Mouse (Mus musculus) kidney, embryonic 16.5 days (tissue): ENCODE data around the gene Gm11492. TPM values are rescaled to one million over a fixed set of nuclear protein-coding genes. Genes with fewer than 3 reads are reported as not detected.

Experiments used
- ATAC-seq: fragments of 200-750 bp; cut with Nextera tagmentation; 2 replicates; pipeline ENCODE4 v1.8.0; 2017; ENCODE audit warnings: moderate TSS enrichment; ENCODE audit not compliant: low FRiP score, low TSS enrichment
- H3K27ac ChIP-seq: fragments of 300-500 bp; sonication (generic); 2 replicates; pipeline ENCODE4 v1.5.1; 2014; ENCODE audit warnings: low read length
- H3K27me3 ChIP-seq: fragments of 300-500 bp; sonication (generic); 2 replicates; pipeline ENCODE4 v1.6.1; 2014; ENCODE audit warnings: low read length, control low read depth, mixed read lengths; ENCODE audit not compliant: insufficient read depth
- H3K36me3 ChIP-seq: fragments of 300-500 bp; sonication (generic); 2 replicates; pipeline ENCODE4 v1.6.1; 2014; ENCODE audit warnings: low read length, control low read depth, mixed read lengths; ENCODE audit not compliant: insufficient read depth
- H3K4me1 ChIP-seq: fragments of 300-500 bp; sonication (generic); 2 replicates; pipeline ENCODE4 v1.6.1; 2014; ENCODE audit warnings: low read length, control low read depth, mixed read lengths; ENCODE audit not compliant: insufficient read depth
- H3K4me2 ChIP-seq: fragments of 300-500 bp; sonication (generic); replicated peaks from 2 replicates; pipeline ENCODE4 v1.6.1; 2014; ENCODE audit warnings: low read depth, low read length
- H3K4me3 ChIP-seq: fragments of 300-500 bp; sonication (generic); 2 replicates; pipeline ENCODE4 v1.5.1; 2014; ENCODE audit warnings: mild to moderate bottlenecking, low read length
- H3K9ac ChIP-seq: fragments of 300-500 bp; sonication (generic); replicated peaks from 2 replicates; pipeline ENCODE4 v1.6.1; 2014; ENCODE audit warnings: low read length
- H3K9me3 ChIP-seq: fragments of 300-500 bp; sonication (generic); 2 replicates; pipeline ENCODE4 v1.6.1; 2016; ENCODE audit warnings: low read length, control low read depth
- WGBS: fragments of 180-500 bp; shearing (Covaris S2); extraction: QIAGEN DNeasy Blood & Tissue Kit; methylation state at CpG from one replicate; pipeline ENCODE4 v1.1.7; 2014; 5-methylcytosine and 5-hydroxymethylcytosine counted together
- polyA plus RNA-seq: library from polyadenylated mRNA; unstranded; fragments of >200 nt; fragmentation: Nextera tagmentation; extraction: Ambion mirVana; gene quantifications from 2 replicates; pipeline ENCODE4 v1.2.1, GENCODE M21; 2015

The Gm11492 gene
- polyA plus RNA-seq, 1 experiment from 2014 or later: not detected

DNA sequence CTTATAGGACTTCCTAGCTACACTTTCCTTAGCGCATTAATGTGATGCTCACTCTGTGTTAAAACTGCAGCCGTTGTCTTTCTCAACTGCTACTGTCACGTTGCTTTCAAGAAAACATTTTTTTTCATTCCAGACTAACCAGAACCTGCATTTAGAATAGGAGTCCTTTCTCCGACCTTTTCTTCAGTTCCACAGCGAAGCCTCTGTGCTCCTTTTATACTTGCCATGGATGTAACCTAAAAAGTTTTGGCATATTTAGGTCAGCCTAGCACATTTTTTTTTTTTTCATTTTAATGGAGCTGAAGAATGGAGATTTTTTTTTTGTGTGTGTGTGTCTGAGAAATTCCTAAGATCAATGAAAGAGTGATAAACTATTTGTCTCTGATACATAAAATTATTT, 49.1 kb downstream of the Gm11492 start:
- Histone ChIP-seq H3K9ac (no peak overlapping the region), H3K27ac (no peak overlapping the region), H3K4me3 (no peak overlapping the region), H3K9me3 (peaks cover 10% of the 10 kb centered on the region), H3K4me2 (no peak overlapping the region), H3K36me3 (peaks cover 79% of the 10 kb centered on the region), H3K27me3 (no peaks in the 10 kb centered on the region), H3K4me1 (no peaks in the 10 kb centered on the region)
- 97% methylated on average over 5 of the region's 5 CpGs for WGBS
- no peak for ATAC-seq

DNA sequence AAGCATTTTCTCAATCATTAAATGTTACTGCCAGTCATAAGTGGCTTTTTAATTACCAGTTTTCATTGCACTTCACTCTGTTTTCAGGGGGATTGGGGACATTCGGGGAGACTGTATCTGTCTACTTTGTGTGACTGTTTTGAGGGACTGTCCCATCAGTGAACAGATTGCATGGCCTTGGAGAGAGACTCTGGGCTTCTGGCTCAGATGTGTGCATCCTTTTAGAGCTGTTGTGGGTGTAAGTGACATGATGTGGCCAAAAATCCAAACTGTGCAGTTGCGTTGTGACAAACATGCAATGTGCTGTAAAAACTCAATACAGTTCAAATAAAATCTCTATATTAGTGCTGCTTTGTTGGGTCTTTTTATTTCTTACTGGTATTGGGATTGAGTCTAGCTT, 49.5 kb downstream of the Gm11492 start:
- no peak overlapping the region for H3K4me3 ChIP-seq
- no peaks in the 10 kb centered on the region for H3K27me3 ChIP-seq
- no peaks in the 10 kb centered on the region for H3K4me1 ChIP-seq
- H3K27ac ChIP-seq: no peak overlapping the region
- H3K4me2 ChIP-seq: no peak overlapping the region
- no peak for ATAC-seq
- peaks cover 75% of the 10 kb centered on the region for H3K36me3 ChIP-seq
- H3K9ac ChIP-seq: no peak overlapping the region
- WGBS: 96% methylated on average over 2 of the region's 2 CpGs
- H3K9me3 ChIP-seq: peaks cover 10% of the 10 kb centered on the region

DNA sequence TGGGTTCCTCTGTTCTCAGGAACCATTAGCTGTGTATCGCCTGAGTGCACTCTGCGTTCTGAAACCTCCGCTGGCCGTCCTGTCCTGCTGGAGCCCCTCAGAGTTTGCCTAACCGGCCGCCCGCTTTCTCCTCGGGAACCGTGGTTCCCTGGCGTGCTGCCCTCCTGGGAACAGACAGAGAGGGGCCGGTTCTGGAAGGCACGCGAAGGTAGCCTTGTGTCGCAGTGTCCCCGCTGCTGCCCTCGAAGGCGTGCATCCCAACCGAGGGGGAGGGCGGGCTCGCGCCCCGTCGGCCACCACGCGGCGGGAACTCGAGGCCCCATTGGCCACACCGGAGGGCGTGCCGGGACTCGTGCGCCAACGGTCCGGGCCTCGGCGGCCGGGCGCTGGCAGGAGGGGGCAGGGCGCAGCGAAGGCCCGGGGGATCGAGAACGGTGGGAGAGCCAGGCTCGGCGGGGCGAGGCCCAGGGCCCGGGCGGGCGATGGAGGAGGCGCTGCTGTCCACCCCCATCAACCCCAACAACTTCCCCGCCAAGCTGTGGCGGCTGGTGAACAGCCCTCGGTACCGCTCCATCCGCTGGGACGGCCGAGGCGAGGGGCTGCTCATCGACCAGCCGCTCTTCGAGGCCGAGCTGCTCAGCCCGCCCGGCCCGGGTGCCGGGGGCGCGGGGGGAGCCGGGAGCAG, 50.5 kb downstream of the Gm11492 start, which contains the start of gene Hsf5:
Hsf5 (plus strand) TSS at position 375 of the 685 bp plus-strand sequence.
- peaks cover 65% of the 10 kb centered on the region for H3K36me3 ChIP-seq
- no peak within 1 kb of the TSS for H3K4me2 ChIP-seq
- H3K27me3 ChIP-seq: no peaks in the 10 kb centered on the region
- no peak within 1 kb of the TSS for H3K9ac ChIP-seq
- H3K9me3 ChIP-seq: peaks cover 10% of the 10 kb centered on the region
- 90% methylated on average over 30 of the region's 69 CpGs for WGBS
- peak; percentile 39; the same call in 1 of the 2 replicates for ATAC-seq
- H3K27ac ChIP-seq: no peak within 1 kb of the TSS
- no peak within 1 kb of the TSS for H3K4me3 ChIP-seq
- no peaks in the 10 kb centered on the region for H3K4me1 ChIP-seq

DNA sequence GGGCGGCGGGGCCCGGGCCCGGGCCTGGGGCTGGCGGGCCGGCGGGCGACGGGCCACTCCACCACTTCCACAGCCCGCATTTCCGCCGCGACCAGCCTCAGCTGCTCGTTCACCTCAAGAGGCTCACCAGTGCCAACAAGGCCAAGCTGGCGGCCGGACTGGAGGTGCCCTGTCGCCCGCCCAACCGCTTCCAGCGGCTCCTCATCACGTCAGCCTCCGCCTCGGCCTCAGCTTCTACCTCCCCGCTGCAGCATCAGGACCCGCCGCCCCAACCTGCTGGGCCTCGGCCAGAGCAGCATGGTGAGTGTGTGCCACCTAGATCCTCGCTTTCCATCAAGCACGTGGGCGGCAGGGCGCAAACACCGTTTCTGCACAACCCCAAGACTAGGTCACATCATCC, 51.2 kb downstream of the Gm11492 start:
- no peaks in the 10 kb centered on the region for H3K27me3 ChIP-seq
- peaks cover 59% of the 10 kb centered on the region for H3K36me3 ChIP-seq
- H3K27ac ChIP-seq: no peak overlapping the region
- H3K9me3 ChIP-seq: peaks cover 10% of the 10 kb centered on the region
- H3K4me3 ChIP-seq: no peak overlapping the region
- no peak overlapping the region for H3K4me2 ChIP-seq
- WGBS: 95% methylated on average over 12 of the region's 32 CpGs
- no peak overlapping the region for H3K9ac ChIP-seq
- no peak for ATAC-seq
- H3K4me1 ChIP-seq: no peaks in the 10 kb centered on the region

Other genes starting within 250 kb of the Gm11492 start
- 1.9 and 2.3 TPM in 2 replicates for gene Ppm1e, start 207.6 kb upstream of the Gm11492 start, polyA plus RNA-seq
- 7.9 and 8.7 TPM in 2 replicates for gene Rad51c, start 161.7 kb upstream of the Gm11492 start, polyA plus RNA-seq
- gene Tex14, start 161.6 kb upstream of the Gm11492 start, polyA plus RNA-seq: 0.31 and 0.76 TPM in 2 replicates
- 70.6 and 77.8 TPM in 2 replicates for gene Sept4, start 2.2 kb downstream of the Gm11492 start, polyA plus RNA-seq
- gene Mtmr4, start 25.5 kb downstream of the Gm11492 start, polyA plus RNA-seq: 41.7 and 42.2 TPM in 2 replicates
- 0.17 and 0.32 TPM in 2 replicates for gene Hsf5, start 50.5 kb downstream of the Gm11492 start, polyA plus RNA-seq
- gene Rnf43, start 96.1 kb downstream of the Gm11492 start, polyA plus RNA-seq: 7.2 and 8.0 TPM in 2 replicates
- gene Supt4a, start 170.9 kb downstream of the Gm11492 start, polyA plus RNA-seq: 156 and 161 TPM in 2 replicates
- gene Tspoap1, start 193.9 kb downstream of the Gm11492 start, polyA plus RNA-seq: 4.7 and 5.6 TPM in 2 replicates
- 1.1 and 1.3 TPM in 2 replicates for gene Mpo, start 226.9 kb downstream of the Gm11492 start, polyA plus RNA-seq